Mouse (Mus musculus): ENCODE measurements at regions not wholly inside any gene's neighbourhood (a gene's known extent, or its start where the extent isn't known, plus 50 kb on each side); places are given as distances from the start of the nearest gene placed in this dataset.

GRCm38 (mm10) chr7:82921722-82922121 lies 54.6 kb downstream of the Mex3b start:
- no peaks in the 10 kb centered on the region for H3K9me3 ChIP-seq (replicated peaks; ENCODE audit: insufficient read depth, low read length)
- H3K4me1 ChIP-seq (ENCODE audit: control insufficient read depth in 1 of 2, insufficient read depth in 2 of 2, low read length in 2 of 2) = no peaks in the 10 kb centered on the region
- no peak for TF ChIP-seq USF2 (IDR thresholded peaks at IDR 0.05; ENCODE audit: borderline replicate concordance in 1 of 2, insufficient read depth in 1 of 2, low read depth in 1 of 2, low read length in 2 of 2)
- no peaks in the 10 kb centered on the region; a peak in 1 of 4 replicates for H3K27me3 ChIP-seq (ENCODE audit: control insufficient read depth in 1 of 2, insufficient read depth in 2 of 2, low read length in 2 of 2)
- DNase-seq (ENCODE audit: low read depth, low spot score) = no peak
- no peaks in the 10 kb centered on the region for H3K79me2 ChIP-seq (ENCODE audit: control insufficient read depth, insufficient read depth, low read length, poor library complexity)
- H3K36me3 ChIP-seq (ENCODE audit: control insufficient read depth in 1 of 2, insufficient read depth in 2 of 2, low read length in 2 of 2) = no peaks in the 10 kb centered on the region
- no peak overlapping the region for H3K9ac ChIP-seq (ENCODE audit: control insufficient read depth, low read depth, low read length, poor library complexity, severe bottlenecking)
- no peak overlapping the region for H3K4me3 ChIP-seq (ENCODE audit: control insufficient read depth in 1 of 2, insufficient read depth in 1 of 2, low read depth in 2 of 2, low read length in 2 of 2)
- no peak overlapping the region for H3K27ac ChIP-seq (ENCODE audit: control insufficient read depth, low read depth, low read length)

DNA sequence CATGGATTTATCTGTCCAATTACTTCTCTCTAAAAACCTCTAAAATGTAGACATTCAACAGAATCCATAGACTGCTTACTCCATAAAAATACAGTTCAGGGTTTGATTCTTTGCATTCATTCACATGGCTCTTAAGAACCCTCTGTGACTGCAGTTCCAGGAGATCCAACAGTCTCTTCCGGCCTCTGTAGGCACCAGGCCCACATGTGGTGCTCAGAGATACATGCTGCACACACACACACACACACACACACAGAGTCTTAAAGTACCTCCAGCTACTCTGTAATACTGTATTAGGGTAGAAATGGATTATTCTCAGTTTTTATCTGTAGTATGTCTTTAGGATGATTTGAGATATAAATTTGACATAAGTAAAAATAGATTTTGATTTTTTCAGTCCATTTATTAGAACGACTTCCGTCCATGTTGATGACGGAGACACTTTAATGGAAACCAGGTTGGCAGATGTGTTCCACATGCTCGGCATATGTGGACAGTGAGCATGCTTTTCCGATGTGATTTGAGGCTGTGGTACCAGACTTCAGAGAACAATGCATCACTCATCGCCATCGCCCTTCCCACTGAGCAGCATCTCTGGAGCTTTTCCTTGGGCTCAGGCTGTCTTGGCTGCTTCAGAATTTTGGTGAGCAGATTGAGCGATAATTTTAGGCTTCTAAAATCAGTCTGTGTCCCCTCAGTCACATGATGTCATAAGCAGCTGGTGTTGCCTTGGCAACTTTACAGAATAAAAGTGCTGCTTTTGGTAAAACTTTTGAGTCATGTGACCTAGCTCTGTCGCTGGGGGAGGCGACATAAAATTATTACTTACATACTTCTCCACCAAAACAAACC lies 56.3 kb downstream of the Mex3b start:
- TF ChIP-seq POLR2AphosphoS5 (IDR thresholded peaks at IDR 0.05; ENCODE audit: borderline replicate concordance, low read depth, low read length) = no peak
- no peak for TF ChIP-seq CHD2 (IDR thresholded peaks at IDR 0.05; ENCODE audit: low read length)
- no peak for TF ChIP-seq E2F4 (IDR thresholded peaks at IDR 0.05; ENCODE audit: borderline replicate concordance, low read depth, low read length)
- no peak for TF ChIP-seq JUND (IDR thresholded peaks at IDR 0.05; ENCODE audit: low read depth, low read length)
- TF ChIP-seq SIN3A (IDR thresholded peaks at IDR 0.05; ENCODE audit: low read length) = no peak
- no peak for TF ChIP-seq USF2 (IDR thresholded peaks at IDR 0.05; ENCODE audit: borderline replicate concordance in 1 of 2, insufficient read depth in 1 of 2, low read depth in 1 of 2, low read length in 2 of 2)
- no peak for TF ChIP-seq ZNF384 (IDR thresholded peaks at IDR 0.05; ENCODE audit: low read depth, low read length)
- no peak for TF ChIP-seq KAT2A (conservative IDR thresholded peaks at IDR 0.05; ENCODE audit: low read depth, low read length)
- TF ChIP-seq SMC3 (IDR thresholded peaks at IDR 0.05; ENCODE audit: low read depth, low read length) = no peak
- TF ChIP-seq HCFC1 (IDR thresholded peaks at IDR 0.05; ENCODE audit: low read depth, low read length) = no peak
- TF ChIP-seq MEF2A (IDR thresholded peaks at IDR 0.05; ENCODE audit: extremely low read depth, insufficient replicate concordance, low read depth, low read length, poor library complexity, severe bottlenecking) = no peak
- no peak for TF ChIP-seq CHD1 (IDR thresholded peaks at IDR 0.05; ENCODE audit: low read depth, low read length)
- TF ChIP-seq NRF1 (IDR thresholded peaks at IDR 0.05; ENCODE audit: insufficient read depth, low read depth, low read length, poor library complexity, severe bottlenecking) = no peak
- TF ChIP-seq NELFE (IDR thresholded peaks at IDR 0.05; ENCODE audit: low read depth, low read length) = no peak
- no peak for TF ChIP-seq ZMIZ1 (IDR thresholded peaks at IDR 0.05; ENCODE audit: low read depth, low read length)
- no peak for TF ChIP-seq TAL1 (IDR thresholded peaks at IDR 0.05; ENCODE audit: low read length)
- TF ChIP-seq GABPA (IDR thresholded peaks at IDR 0.05; ENCODE audit: low read depth, low read length) = no peak
- no peak overlapping the region for H3K4me3 ChIP-seq (ENCODE audit: control insufficient read depth in 1 of 2, insufficient read depth in 1 of 2, low read depth in 2 of 2, low read length in 2 of 2)
- no peak for DNase-seq (ENCODE audit: low read depth, low spot score)
- no peaks in the 10 kb centered on the region for H3K79me2 ChIP-seq (ENCODE audit: control insufficient read depth, insufficient read depth, low read length, poor library complexity)
- H3K9ac ChIP-seq (ENCODE audit: control insufficient read depth, low read depth, low read length, poor library complexity, severe bottlenecking) = no peak overlapping the region
- no peaks in the 10 kb centered on the region for H3K9me3 ChIP-seq (replicated peaks; ENCODE audit: insufficient read depth, low read length)
- H3K27ac ChIP-seq (ENCODE audit: control insufficient read depth, low read depth, low read length) = no peak overlapping the region
- no peaks in the 10 kb centered on the region for H3K36me3 ChIP-seq (ENCODE audit: control insufficient read depth in 1 of 2, insufficient read depth in 2 of 2, low read length in 2 of 2)
- H3K4me1 ChIP-seq (ENCODE audit: control insufficient read depth in 1 of 2, insufficient read depth in 2 of 2, low read length in 2 of 2) = no peaks in the 10 kb centered on the region
- peaks cover 0 to 2% of the 10 kb centered on the region in 2 experiments; a peak in 1 of 4 replicates for H3K27me3 ChIP-seq (ENCODE audit: control insufficient read depth in 1 of 2, insufficient read depth in 2 of 2, low read length in 2 of 2)
